In genomic region chr5:65776907-65777306, GRCm38 (mm10) we compare ENCODE assay signal across 17 mouse cellular contexts.
"Had no signal": no experiment of that assay in that cellular context is flagged by ENCODE, and none has a peak within 500 bp of the region (broad histone marks: within the 10 kb centered on the region; RNA-seq: fewer than 3 reads in every experiment).

No protein-coding gene starts in this region.

- H3K4me3 ChIP-seq: midbrain, embryonic 12.5 days; myocyte; neural tube, embryonic 13.5 days; neural tube, embryonic 15.5 days had no signal

- H3K27ac ChIP-seq: midbrain, embryonic 12.5 days; neural tube, embryonic 13.5 days; neural tube, embryonic 15.5 days had no signal

- H3K27me3 ChIP-seq: midbrain, embryonic 12.5 days; neural tube, embryonic 13.5 days; neural tube, embryonic 15.5 days had no signal

- H3K4me1 ChIP-seq: neural tube, embryonic 13.5 days; neural tube, embryonic 15.5 days had no signal

- ATAC-seq: midbrain, embryonic 16.5 days had no signal

- H3K4me2 ChIP-seq: lung, embryonic 14.5 days; midbrain, embryonic 12.5 days; neural tube, embryonic 13.5 days; neural tube, embryonic 15.5 days had no signal

- H3K9ac ChIP-seq: lung, embryonic 14.5 days; midbrain, embryonic 12.5 days; neural tube, embryonic 13.5 days; neural tube, embryonic 15.5 days had no signal

- DNase-seq: lung, embryonic 14.5 days; lung, postnatal 14 days; lung, postnatal 36 days; midbrain, embryonic 14.5 days; retina, postnatal 1 day; right cerebral cortex, adult 18-20 months; right cerebral cortex, postnatal 25 days; right cerebral cortex, postnatal 4 days; spleen, adult 18-20 months; thymus, adult 18-20 months; thymus, postnatal 14 days; thymus, postnatal 36 days had no signal

- H3K9me3 ChIP-seq: midbrain, embryonic 12.5 days; neural tube, embryonic 13.5 days; neural tube, embryonic 15.5 days had no signal
